Mouse (Mus musculus): Measurements from ENCODE around the gene Tmigd3.
"Not testable (repeated sequence)": the region's sequence is repeated elsewhere in the genome, so short reads cannot be mapped to it uniquely, and the experiment has no call there.

Tmigd3 gene

DNA sequence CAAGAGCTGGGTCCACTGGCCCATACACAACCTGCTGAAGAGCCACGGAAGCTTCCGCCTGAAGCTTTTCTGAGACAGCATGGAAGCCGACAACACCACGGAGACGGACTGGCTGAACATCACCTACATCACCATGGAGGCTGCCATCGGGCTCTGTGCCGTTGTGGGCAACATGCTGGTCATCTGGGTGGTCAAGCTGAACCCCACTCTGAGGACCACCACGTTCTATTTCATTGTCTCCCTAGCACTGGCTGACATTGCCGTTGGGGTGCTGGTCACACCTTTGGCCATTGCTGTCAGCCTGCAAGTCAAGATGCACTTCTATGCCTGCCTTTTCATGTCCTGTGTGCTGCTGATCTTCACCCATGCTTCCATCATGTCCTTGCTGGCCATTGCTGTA is 34.0 kb downstream of the Tmigd3 start:
- no peak for DNase-seq

DNA sequence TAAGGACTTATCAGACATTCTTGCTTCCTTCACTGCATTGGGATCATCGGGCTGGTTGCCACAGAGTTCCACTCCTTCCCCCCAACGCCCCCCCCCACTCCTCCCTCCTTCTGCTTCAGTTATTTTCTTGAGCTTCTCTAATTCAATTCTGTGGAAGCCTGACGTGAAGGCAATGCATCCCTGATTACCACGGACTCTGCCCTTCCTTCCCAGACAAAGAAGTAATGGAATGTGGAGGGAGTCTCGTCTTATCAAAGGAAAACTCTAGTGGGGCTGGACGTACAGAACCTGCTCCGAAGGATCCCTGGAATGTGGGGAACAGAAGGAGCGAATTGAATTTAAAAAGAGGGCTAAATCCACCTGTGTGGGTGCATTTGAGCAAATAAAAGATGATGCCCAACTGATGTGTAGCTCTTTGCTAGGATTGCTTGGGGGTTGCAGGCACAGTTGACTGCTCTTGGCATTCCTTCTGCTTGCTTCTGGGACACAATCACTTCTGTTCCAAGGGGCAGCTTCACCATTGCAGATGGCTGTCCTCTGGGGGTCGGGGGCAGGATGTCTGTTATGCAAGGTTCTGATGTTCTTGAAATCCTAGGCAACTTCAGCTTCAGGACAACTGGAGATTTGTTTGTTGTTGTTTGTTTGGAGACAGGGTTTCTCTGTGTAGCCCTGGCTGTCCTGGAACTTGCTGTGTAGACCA is 37.4 kb downstream of the Tmigd3 start:
- no peak for DNase-seq

DNA sequence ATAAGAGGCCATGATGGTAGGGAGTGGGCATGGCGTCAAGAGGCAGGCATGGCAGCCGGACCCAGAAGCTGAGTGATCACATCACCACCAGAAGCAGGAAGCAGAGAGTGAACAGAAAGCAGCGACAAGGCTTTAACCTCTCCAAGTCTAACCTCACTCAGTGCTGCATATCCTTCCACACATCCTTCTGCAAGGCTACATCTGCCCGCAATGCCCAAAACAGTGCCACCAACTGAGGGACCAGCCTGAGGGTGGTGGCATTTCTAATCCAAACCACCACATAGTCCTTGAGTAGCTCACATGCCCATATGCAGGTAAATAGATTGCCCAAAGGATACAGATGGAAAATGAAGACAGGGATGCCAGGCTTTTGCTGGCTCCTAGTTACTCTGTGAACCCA is 38.3 kb downstream of the Tmigd3 start:
- no peak for DNase-seq

DNA sequence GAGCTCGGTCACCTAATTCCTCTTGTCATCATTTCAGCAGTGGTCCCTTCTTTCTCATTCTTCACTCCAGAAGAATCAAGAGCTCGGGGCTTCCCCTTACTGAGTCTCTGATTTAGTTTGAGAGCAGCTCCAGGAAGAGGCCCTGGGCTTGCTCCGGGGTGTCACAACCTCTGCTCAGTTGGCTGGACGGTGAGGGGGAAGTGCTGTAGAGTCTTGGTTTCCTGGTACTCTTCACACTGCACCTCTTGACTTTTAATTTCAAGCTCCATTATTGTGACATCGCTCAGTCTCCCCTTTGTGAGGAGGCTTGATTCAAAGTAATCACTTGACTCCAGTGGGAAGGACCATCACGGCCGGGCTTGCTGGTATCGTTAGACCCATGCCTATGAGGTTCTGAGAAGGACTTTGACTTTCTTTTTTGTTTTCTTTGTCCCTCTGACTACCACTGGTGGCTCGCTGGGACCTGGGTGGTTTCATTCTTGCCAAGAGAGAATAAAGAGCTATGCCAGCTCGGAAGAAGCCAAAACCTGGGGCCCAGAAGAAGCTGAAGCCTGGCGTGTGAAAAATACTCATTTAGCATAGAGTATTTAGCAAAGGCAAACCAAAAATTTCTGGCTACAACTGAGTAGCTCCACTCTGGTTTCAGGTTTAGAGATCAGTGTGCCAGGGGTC is 40.0 kb downstream of the Tmigd3 start:
- DNase-seq: no peak

- no peak for DNase-seq
These were observed 41.6 kb downstream of the Tmigd3 start for GRCm38 (mm10) chr3:105912097-105912880.

- DNase-seq: no peak
These were observed 43.4 kb downstream of the Tmigd3 start for GRCm38 (mm10) chr3:105913839-105914681.

GRCm38 (mm10) chr3:105915281-105915680 is 44.6 kb downstream of the Tmigd3 start:
- DNase-seq: no peak

DNA sequence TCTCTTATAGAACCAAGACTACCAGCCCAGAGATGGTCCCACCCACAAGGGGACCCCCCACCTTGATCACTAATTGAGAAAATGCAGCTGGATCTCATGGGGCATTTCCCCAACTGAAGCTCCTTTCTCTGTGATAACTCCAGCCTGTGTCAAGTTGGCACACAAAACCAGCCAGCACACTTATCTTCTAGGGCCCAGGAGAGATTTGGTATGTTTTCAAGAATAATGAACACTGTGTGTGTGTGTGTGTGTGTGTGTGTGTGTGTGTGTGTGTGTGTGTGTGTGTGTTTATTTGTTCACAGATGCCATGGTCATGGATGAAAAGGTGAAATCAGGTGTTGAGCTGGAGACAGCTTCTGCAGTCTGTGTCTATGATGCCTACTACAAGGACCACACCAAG is 45.8 kb downstream of the Tmigd3 start:
- DNase-seq: not testable (repeated sequence)

GRCm38 (mm10) chr3:105917656-105918354 is 47.1 kb downstream of the Tmigd3 start:
- no peak for DNase-seq

DNA sequence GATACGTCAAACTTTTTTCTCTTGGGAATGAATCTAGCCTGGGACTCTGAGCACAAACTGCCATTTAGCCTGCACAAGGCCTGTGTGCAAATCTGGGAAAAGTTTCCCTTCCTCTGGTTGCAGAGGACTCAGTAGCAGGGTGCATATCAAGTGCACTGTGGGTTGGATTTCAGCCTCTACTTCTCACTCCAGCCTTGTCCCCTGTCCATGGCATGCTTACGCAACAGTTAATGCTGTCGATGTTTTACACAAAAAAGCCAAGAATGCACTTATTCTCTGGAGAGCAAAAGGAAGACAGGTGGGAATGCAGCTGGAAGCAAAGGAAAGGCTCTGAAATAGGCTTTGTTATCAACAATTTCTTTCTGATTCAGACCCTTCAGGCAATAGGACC is 47.6 kb downstream of the Tmigd3 start:
- no peak for DNase-seq

DNA sequence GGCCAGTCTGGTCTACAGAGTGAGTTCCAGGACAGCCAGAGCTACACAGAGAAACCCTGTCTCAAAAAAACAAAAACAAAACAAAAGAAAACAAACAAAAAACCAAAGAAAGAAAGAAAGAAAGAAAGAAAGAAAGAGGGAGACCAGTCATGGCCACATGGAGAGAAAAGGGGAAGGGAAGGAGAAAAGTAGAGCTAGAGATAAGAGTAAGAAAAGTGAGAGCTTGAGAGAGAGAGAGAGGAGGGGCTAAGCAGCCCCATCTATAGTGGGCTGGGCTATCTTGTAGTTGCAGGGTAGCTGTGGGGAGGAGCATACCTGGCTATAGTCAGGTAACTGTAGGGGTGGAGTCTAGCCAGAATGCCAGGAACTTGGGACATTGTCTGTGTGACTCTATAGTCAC is 50.0 kb downstream of the Tmigd3 start:
- not testable (repeated sequence) for DNase-seq

DNA sequence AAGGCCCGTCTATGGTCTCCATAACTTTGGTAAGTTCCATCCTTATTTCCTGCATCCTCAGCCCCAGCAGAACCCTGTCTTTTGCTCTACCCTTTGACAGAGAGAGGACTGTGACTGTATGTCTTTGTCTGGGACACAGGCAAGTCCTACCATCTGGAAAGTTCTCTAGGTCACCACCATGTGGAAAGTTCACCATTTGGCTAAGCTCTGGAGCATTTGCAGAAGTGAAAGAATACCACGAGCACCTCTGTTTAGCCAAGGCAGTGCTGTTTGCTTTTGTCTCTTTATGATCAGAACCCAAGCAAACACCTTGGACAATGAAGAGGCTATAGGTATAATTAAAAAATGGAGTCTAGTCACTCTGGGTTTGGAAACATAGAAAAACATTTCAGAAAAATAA is 51.3 kb downstream of the Tmigd3 start:
- DNase-seq: no peak

GRCm38 (mm10) chr3:105924616-105925015 is 53.9 kb downstream of the Tmigd3 start:
- no peak for DNase-seq

DNA sequence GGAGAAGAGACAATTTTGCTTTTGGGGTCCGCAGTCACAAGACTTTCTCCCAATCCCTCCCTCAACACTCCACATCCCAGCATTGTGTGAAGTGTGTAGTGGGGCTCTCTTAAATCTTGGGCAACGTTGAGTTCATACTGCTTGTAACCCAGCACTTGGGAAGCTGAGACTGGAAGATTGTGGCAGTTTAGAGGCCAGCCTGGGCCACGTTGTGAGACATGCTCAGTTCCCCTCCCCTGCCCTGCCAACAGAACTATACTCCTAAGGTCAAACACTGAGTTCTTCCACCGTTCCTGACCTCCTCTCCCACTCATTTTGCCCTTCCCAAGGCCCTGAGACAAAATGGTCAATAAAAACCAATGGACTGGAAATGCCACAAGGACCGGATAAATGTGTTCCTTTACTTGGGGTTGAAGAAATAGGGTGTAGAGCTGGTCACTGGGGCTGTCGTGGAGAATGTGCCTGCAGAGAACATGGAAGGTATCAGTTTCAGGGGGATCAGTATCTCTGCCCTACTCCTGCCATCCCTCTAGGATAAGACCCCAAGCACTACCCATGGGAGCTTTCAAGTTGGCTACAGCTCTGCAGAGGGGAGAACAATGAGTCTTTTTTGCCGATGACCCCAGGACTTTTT is 57.0 kb downstream of the Tmigd3 start:
- no peak for DNase-seq

GRCm38 (mm10) chr3:105928195-105928569 is 57.5 kb downstream of the Tmigd3 start:
- no peak for DNase-seq

- no peak for DNase-seq
These were observed 58.1 kb downstream of the Tmigd3 start for GRCm38 (mm10) chr3:105928781-105929180.

- DNase-seq: no peak
These were observed 59.1 kb downstream of the Tmigd3 start for GRCm38 (mm10) chr3:105929821-105930220.

GRCm38 (mm10) chr3:105931095-105931494 is 60.4 kb downstream of the Tmigd3 start:
- no peak for DNase-seq

DNA sequence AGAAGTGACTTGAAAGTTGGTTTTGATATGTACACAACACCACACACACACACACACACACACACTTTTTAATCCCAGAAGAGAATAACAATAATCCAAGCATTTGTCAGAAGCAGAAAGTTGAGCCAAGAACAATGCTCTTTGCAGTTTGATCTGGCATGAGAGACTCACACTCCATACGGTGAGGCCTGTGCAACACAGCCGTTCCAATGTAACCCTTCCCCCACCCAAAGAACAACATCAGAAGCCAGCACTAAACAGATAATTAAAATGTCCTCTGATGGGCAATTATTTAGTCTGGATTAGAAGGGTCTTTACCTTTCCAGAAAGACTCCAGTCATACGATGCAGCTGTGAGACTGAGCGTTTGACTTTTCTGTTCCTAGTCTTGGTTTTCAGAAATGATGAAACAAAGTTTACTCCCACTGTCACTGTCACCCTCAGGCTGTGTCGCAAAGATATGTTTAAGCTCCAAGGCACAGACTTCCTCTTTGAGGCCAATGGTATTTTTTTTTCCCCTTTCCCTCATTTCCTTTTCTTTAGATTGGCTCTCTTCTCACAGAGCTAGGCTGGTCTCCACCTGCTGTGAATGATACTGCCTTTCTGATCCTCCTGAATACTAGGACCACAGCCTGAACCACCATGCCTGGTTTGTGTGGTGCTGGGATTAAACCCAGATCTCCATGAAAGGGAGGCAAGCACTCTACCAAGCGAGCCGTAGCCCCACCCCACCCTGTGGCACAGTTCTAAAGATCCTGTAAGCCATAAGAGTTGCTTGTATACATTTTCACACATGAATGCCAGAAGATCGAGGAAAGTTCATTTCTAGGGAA is 61.8 kb downstream of the Tmigd3 start, which contains the start of gene I830077J02Rik:
TSS of gene I830077J02Rik (minus strand) at position 425 of the 832 bp plus-strand sequence.
- no peak for DNase-seq

GRCm38 (mm10) chr3:105933926-105934325 is 63.2 kb downstream of the Tmigd3 start:
- DNase-seq: no peak

- DNase-seq: peak; percentile 5
These were observed 64.3 kb downstream of the Tmigd3 start for GRCm38 (mm10) chr3:105935033-105935432.

Measured in cerebellum, adult 11 months (tissue).